Mouse (Mus musculus): ENCODE results near the gene C2cd2.
A peak's percentile ranks its signal among the peaks of the same experiment; 100 is the strongest.

Gene C2cd2

DNA sequence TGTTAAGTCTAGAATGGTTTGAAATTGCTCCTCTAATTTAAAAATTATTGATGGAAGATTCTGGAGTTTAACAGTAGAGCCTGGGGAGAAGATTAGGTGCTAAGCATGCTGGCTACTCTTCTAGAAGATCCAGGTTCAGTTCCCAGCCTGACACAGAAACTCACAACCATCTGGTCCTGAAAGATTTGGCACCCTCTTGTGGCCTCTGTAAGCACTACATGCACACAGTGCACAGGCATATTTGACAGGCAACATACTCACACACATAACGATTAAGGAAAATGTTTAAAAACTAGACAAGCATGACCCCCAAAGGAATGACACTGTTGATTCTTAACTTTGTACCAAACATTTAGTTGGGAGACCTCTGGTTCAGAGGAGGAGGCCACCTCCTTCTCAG lies 83.3 kb downstream of the C2cd2 start:
- peak; percentile 16 to 19 for DNase-seq

DNA sequence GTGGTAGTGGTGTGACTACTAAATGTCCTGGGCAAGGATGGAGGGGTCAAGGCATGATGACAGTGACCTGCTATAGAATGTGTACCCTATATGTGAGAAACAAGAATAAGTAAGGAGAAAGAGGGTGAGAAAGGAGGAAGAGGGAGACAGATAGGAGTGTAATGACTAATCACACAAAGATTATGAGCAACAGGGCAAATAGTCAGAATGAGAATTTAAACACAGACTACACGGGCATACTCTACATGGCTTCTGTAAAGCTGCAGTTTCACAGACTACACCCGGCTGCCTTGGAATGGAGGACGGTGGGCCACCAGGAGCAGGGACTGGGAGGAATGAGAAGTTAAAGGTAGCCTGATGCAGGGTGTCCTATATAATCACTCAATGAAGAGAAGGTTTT lies 84.9 kb downstream of the C2cd2 start:
- DNase-seq, result no peak

DNA sequence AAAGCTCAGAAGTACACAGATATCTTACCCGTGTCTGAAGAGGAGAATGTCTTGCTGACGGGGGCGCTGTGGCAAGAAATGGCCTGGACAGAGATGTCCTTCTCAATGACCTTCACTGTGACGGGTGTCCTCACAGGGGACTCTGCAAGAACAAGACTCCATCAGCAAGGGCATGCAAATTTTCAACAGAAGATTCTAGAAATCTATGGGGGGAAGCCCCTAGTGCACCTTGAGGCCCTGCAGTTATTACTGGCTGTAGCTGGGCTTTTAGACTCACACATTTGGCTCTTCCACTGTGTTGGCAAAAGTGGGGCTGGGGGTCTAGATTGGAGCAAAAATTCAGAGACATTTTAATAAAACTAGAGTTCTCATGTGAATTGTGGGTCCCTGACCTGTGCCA lies 87.3 kb downstream of the C2cd2 start:
- no peak for DNase-seq

DNA sequence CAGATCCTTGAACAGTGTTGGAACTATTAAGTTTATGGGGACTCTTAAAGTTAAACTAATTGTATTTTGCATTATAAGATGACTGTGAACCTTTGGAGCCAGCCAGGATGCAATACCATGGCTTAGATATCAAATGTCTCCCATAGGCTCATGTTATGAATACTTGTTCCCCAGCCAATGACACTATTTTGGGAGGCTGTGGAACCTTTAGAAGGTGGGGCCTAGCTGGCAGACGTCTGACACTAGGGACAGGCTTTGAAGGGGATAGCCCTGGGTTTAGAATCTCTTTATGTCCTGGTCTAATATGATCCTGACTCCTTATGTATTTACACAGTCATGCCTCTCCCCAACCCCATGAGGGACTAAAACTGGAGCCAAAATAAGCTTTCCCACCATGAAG lies 88.0 kb downstream of the C2cd2 start:
- no peak for DNase-seq

DNA sequence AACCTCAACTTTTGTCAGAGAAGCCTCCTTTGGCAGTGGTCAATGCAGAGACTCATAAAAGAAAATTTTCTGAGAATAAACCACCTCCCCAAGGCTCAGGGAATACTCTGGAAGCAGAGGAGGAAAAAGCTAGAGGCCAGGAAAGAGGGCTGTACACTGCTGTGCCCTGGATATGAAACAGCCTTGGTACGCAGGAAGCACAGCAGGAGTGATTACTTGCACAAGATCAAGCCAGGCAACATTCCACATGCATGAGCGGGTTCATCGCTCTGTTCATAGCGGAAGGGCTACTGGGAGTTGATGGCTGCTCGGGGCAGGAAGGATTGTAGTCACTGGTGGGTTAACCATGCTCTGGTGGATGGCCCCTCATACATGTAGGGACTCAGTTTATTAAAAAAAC lies 89.7 kb downstream of the C2cd2 start:
- DNase-seq, result no peak

DNA sequence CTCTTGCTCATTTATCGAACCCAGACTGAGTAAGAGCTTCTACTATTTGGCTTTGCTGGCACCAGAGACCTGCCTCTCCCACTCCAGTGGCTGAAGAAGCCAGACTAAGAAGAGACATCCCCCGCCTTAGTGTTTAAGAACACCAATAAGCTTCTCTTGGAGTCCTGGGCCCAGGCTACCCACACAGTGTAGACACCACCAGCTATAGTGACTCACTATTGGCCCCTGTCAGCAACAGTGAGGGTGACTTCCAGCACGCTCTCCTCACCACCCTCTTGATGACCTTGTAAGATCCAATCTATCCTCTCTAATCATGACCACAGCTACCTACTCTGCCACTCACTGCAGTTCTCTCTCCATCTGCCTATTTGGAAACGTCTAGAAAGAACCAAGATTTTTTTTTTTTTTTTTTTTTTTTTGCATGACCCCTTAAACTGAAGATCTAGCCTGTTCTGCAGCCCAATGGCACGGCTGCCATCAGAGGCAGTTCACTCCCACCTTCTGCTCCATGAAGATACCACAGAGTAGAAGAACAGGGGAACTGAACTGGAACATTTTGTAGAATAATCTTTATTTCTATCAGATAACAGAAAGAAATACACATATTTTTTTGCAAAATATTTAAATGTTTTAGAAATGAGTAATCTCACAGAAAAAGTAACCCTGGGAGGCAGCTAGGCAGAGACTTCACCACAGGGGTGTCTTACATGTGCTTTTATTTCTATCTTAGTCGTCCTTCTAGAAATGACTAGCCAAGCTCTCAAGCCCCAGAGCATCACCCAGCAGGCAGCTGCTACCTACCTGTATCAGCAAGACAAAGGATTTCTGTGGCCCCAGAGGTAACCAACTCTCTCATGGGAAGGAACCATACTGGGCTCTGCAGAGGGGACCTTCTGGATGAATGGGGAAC lies 93.0 kb downstream of the C2cd2 start:
- no peak for DNase-seq

DNA sequence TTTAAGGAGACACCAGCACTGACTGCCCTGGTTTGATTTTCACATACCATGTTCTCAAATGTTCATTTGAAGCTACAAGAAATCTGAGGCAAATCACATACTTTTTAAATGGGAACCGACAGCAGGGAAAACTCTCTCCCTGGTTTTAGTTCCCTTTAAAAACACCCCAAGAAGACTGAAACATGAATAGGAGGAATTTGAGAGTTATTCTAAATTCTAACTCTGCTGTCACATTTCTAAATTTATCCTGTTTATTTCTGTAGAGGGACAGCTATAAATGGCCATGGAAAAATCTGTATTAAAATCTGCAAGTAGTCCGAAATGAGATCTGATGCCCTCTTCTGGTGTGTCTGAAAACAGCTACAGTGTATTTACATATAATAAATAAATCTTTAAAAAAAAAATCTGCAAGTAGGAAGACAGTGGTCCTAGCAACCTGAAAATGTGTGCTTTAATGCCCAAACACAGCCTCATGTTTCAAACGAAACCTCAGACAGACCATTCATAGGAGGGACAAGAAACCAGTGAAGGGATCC lies 98.4 kb downstream of the C2cd2 start:
- no peak for DNase-seq

DNA sequence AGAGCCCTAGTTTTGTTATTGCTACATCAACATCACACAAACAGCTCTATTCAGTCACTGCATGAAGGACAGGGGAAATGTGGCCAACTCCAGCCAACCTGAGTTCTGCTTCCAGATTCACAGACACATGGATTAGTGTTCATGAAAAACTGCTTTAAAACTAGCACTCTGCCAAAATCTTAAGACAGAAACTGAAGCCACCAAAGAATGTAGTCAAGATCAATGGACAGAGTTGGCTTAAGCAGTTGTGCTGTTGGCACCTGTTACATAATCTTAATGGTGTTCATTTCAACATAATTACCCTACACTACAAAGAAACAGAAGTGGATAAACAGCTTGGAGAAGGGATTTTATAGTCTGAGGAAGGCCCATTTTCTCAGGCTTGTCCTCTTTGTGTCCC lies 106.3 kb downstream of the C2cd2 start:
- DNase-seq, result no peak

DNA sequence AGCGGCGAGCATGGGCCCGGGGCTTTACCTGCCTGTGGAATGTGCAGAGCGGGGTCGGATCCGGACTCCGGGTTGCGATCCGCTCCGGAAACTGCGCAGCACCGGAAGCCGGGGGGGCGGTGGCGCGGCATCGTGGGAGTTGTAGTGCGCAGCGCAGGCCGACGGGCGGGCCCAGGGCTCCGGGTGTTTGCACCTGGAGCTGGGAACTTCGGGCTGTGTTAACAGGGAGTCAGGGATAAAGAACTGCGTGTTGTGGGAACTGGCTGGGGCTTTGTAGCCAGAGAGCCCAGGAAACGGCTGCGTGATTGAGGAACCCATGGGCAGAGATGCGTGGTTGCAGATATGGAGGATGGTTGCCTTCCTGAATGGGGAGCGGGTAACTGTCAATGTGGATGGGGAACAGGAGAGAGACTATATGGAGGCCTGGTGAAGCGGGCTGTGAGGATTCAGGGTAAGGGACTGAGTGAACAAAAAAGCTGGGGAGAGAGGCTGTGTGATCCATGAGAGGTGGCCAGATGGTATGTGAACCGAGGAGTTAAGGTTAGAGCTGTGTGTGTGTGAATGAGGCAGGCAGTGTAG lies 110.6 kb downstream of the C2cd2 start, which contains the start of gene Prdm15:
TSS of gene Prdm15 (minus strand) at position 110 of the 579 bp plus-strand sequence.
- DNase-seq, result peak; percentile 77

DNA sequence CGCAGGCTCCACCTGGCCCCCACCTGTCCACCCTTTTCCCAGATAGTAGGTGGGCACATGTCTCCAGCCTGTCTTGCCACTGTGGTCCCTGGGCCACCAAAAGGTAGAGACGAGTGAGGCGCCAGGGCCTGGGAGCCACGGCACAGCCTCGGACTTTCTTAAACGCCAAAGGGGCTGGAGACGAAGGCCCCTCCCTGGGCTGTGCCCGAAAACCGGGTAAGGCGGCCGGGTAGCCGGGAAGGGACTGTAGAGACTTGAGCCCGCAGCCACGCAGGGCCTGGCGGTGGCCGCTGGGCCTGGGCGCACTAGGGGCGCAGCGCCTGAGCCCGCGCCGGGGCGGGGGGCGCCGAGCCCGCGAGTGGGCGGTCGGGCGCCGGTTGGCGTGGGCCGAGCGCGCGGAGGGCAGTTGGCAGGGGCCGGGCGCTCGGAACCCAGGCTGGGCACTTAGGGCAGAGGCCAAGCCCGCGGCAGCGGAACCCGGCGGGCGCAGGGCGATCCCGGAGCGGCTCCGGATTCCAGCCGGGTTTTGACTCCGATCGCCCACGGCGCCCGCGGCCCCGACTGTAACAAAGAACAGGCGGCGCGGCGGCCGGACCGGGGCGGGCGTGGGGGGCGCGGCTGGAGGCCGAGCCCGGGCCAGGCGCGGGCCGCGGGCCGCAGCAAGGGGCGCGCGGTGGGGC lies 111.2 kb downstream of the C2cd2 start:
- peak; percentile 68 for DNase-seq

DNA sequence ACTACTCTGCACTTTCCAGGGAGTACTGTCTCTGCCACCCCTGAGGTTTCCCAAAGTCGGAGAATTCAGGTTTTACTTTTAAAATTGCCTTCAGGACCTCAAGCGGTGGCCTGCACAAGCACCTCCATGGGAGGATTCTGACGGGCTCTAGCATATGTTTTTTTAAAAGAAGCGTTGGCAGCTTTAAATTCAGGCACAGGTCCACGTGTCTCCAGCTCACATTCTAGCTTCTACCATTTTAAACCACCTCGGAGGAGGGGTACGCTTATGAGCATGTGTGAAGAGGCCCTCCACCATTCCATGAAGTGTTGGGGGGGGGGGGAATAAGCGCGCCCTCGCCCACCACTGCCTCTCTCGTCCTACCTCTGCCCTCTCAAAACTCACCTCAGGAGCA lies 111.7 kb downstream of the C2cd2 start:
- no peak for DNase-seq

DNA sequence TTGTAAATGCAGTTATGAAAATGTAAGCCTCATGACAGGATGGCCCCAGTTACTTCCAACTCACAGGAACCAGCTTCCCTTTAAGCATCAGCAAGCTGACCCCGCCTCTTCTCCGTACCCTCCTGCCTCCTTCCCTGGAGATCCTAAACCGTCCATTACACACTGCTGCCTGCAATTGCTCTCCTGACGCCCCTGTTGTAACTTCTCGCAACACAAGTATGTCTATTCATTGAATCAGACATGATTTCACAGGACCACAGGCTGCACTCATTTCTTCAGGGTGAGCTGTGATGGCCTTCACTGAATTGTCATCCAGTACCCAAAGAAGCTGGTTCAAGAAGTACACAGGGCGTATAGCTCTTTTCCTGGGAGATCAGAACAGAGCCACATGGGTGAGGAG lies 113.6 kb downstream of the C2cd2 start:
- DNase-seq, result no peak

DNA sequence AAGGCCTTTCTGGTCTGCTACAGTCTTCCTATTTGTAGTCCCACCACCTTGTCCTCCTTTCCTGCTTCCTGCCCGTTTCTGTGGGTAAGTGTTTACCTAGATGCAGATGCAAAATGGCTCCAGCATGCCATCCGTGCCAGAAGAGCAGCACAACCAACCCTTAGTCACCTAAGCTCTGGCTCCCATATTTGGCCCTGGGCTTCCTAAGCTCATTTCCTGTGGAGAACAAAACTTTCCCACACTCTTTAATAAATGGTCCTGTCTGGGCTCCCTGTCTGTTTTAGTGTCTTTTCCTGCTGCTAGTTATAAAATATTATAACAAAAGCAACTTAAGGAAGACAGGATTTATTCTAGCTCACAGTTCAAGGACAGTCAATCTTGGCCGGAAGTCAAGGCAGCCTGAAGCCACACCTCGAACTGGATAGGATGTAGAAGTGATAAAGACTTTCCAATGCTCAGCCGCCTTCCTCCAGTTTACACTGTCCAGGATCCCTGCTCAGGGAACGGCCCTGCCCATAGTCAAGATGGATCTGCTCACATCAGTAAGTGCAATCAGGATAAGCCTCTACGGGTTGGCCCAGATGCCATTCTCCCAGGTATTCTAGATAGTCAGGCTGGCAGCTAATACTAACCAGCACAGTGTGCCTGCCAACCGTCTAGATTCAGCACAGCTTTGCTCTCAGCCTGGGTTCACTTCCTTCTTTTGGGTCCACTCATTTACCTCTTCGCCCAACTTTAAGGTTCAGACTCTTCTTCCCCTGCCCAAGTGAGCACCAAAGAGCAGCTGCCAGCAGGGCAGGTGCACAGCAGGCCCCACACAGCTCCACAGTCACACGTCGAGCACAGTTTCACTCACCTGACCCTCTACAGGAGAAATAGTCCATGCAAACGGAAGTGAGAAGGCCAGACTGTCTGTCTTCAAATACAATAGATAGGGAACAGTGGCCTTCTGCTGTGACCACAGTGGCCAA lies 117.1 kb downstream of the C2cd2 start:
- no peak for DNase-seq

DNA sequence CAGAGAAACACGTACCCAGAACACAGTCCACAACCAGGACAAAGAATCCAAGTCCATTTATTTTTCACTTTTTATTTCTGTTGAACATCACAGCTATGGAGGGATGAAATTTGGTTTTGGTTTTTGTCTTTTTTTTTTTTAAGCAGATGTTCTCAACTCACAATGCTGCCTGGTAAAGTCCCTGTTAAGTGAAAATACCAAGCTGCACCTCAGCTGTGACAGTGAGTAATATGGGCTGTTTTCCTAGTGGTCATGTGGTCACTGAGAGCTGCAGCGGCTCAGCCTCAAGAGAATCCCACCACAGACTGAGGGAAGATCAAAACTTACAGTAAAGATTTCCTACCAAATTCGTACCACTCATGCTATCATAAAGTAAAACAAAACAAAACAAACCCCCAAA lies 130.2 kb downstream of the C2cd2 start:
- DNase-seq, result no peak

DNA sequence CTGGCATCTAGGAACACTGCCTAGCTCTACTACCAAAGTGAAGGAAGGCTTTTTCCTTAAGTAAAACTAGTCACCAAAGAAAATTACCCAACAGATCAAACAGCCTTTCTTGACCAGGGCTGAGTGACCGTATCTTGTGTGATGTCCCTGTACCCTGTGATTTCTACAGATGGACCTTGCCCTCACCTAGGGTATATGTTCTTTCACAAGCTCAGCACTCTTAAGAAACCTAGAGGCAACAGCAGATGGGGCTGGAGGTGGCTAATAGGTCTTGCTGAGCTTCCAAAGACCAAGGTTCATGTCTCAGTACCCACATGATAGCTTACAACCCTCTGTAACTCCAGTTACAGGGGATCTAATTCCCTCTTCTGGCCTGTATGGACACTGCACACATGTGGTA lies 134.2 kb downstream of the C2cd2 start:
- no peak for DNase-seq

DNA sequence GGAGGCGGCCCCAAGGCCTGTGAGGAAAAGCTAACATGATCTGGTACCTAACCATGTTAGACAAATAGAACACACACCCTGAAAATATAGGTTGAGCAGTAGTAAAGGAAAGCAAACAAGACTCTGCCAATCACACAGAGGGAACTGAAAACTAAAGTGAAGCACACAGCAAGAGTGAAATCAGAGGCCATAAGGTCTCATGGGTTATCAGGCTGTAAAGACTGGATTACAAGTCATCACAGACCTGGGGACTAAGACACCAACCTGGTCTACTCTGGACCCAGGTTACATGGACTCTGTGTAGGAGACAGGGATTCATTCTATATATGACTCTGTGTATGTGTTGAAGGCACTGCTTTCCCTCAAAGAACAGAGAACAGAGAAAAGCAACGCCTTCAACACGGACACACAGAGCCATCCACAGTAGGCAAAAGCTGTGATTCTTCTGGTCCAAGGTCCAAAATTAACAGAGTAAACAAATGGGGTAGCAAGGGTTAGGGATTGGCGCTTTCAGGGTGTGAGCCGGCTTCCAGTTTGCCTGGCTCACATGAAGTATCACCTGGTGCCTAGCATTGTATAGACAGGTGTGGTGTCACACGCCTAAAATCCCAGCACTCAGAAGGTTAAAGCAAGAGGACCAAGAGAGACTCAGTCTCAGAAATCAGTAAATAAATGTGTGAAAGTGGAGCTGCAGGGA lies 138.9 kb downstream of the C2cd2 start:
- DNase-seq, result no peak

DNA sequence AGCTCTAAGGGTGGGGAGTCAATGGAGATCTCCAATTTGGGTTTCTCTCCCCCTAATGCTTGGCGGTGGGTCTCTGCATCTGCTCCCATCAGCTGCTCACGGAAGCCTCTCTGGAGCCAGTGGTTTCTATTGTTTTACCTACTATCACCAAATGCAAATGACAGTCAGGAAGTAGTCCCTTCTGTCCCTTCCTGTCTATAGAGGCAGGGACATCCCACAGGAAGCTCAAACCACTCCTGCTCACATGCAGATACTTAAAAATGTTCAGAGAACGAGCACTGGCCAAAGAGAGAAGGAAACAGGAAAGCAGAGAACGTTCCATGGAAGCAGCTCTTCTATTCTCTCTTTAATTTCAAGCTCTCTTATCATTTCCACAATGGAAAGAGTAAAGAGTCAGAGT lies 142.9 kb downstream of the C2cd2 start:
- no peak for DNase-seq

DNA sequence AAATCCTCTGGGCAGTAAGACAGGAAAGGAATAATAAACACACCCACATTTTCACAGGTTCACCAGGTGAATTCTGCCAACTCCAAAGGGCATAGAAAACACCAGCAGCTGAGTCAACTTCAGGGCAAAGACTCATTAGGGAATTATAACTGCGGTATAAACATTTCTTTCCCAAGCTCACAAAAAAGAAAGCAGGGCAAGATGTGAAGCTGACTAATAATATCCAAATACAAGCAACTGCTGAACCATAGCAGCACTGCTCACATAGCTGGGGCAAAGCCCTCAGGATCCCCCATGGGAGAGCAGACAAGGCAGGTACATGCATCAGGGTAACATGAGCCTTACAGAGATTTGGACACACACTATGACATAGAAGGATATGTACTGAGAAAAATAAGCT lies 145.0 kb downstream of the C2cd2 start:
- no peak for DNase-seq

DNA sequence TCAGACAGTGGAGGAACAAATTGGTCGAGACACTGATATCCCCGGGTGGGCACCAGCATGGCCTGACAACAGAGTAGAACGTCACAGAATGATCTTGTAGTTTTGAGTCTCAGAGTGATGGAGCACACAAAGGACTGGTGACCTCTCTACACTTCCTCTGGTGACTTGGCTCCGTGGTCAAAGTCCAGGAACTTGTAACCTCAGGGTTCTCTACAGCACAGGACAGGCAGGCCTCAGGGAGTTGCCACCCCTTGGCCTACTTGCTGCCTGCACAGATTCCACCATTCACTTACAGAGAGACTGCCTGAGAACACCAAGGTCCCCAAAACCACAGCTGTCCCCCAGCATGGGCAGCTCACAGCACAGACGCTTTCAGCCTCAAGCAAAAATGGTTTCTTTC lies 147.1 kb downstream of the C2cd2 start:
- no peak for DNase-seq

DNA sequence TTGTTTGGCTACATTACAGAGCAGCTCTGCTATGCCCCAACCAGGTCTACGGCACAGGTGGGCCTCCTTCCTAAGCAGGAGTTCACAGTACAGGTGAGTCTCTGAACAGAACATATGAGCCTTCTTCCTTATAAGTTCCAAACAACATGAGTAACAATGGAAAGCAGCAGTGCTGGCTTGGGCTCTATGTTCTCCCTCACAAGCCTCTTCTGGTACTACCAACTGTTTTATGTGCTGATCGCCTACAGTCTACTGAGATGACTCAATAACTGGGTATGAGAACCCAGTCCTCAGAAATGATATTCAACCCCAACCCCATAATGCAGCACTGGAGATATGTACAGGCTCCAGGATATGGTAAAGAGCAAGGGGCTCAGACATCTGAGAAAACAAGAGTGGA lies 148.3 kb downstream of the C2cd2 start:
- no peak for DNase-seq

DNA sequence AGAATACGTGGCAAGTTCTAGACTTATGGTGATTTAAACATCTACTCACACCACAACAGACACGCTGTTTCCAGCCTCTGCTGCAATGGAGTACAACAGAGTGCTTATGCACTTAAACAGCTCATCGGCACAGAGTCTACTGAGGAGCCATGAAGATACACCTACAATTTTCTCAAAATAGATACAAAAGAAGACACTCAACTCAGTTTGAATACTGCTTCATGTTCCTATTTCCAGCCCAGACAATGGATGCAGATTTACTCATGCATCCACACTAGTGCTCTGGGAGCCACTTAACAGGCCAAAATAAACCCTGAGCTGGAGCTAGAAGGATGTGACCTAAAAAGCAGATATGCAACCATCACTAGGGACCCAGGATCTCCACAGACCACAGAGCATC lies 153.5 kb downstream of the C2cd2 start:
- DNase-seq, result no peak

DNA sequence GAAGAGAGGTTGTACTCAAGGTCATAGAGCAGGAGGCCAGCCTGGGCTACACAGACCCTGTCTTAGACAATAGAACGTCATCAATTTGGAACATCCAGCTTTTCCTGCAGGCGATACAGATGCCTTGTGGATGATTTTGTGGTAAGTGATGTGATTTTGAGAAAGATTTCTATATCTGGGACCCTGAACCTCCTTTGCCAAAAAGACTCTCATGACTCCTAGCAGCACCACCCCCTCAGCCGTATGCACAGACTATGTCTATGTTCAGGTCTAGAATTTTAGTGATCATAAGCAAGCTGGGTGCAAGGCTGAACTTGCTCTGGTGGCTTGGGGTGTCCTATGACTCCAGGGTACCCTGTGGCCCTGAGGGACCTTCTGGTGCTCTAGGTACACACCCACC lies 156.8 kb downstream of the C2cd2 start:
- DNase-seq, result no peak

Data from thymus, adult 18-20 months (tissue).